Comparison of ENCODE assay signal across 11 mouse cellular contexts in the genomic region with DNA sequence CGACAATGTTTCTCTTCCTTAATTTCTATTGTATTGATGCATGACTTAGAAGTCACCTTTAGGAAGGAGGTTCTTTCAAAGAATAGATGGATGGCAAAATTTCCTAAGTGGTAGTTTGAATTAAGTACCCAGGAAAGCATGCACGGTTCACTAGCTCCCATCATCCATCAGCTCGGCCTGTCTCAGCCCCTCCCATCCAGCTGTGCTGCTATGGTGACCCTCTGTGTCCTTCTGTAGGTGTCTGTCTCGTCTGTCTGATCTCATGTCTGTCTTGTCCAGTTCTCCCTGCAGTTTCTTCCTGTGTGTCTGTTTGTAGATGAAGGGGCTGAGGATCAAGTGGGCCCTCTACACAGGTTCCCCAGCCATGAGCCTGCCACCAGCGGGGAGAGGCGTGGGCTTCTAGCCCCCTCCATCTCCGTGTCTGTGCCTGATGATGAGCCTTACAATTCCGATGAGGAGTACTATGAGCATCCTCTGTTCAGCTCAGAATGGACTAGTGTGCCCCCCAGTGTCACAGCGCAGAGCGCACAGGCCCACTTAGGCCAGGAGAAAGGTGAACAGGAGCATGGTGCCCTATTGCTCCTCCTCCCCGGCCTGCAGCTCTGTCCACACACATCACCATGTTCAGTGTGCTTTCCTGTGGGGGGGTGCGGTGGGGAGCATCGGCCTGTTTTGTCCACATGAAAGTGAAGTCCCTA.
A peak's percentile ranks its signal among the peaks of the same experiment; 100 is the strongest.
DNase-seq lines count a peak whose midpoint lies in the region; ATAC-seq and TF ChIP-seq lines count a peak whose summit lies in the region.
"Had no signal": no experiment of that assay in that cellular context is flagged by ENCODE, and none has a peak within 500 bp of the region (broad histone marks: within the 10 kb centered on the region; RNA-seq: fewer than 3 reads in every experiment).

No protein-coding gene starts in this region.

- DNase-seq in lung, embryonic 14.5 days: no peak
- no peak for DNase-seq in lung, postnatal 14 days
- DNase-seq in cerebellum, postnatal 14 days: peak; percentile 62 to 64
- DNase-seq in liver: no peak
- DNase-seq in thymus, postnatal 0 days (ENCODE audit: low spot score): no peak
- DNase-seq in limb, embryonic 10.5 days (ENCODE audit: low spot score): no peak
- DNase-seq: lung, postnatal 4 days; thymus, postnatal 4 days had no signal

- no peak for ATAC-seq in lung, embryonic 14.5 days (ENCODE audit: insufficient read depth)
- peak; percentile 66 for ATAC-seq in hindbrain, embryonic 13.5 days (ENCODE audit: low FRiP score)
- peak; percentile 72 for ATAC-seq in neural tube, embryonic 15.5 days (ENCODE audit: low FRiP score)

- WGBS in lung, embryonic 14.5 days: 65% methylated on average over 13 of the region's 13 CpGs
- 42% methylated on average over 13 of the region's 13 CpGs for WGBS in hindbrain, embryonic 13.5 days
- WGBS in neural tube, embryonic 15.5 days: 57% methylated on average over 13 of the region's 13 CpGs
- 78% methylated on average over 13 of the region's 13 CpGs for WGBS in limb, embryonic 10.5 days

- no peak overlapping the region for H3K4me3 ChIP-seq in lung, embryonic 14.5 days (ENCODE audit: low read depth, low read length)
- H3K4me3 ChIP-seq in hindbrain, embryonic 13.5 days: no peak overlapping the region
- no peak overlapping the region for H3K4me3 ChIP-seq in neural tube, embryonic 15.5 days (replicated peaks)
- no peak overlapping the region for H3K4me3 ChIP-seq in limb, embryonic 10.5 days
- H3K4me3 ChIP-seq: embryonic facial prominence, embryonic 13.5 days had no signal

- no peaks in the 10 kb centered on the region for H3K9me3 ChIP-seq in lung, embryonic 14.5 days (ENCODE audit: low read depth, low read length)
- no peaks in the 10 kb centered on the region for H3K9me3 ChIP-seq in hindbrain, embryonic 13.5 days
- no peaks in the 10 kb centered on the region for H3K9me3 ChIP-seq in neural tube, embryonic 15.5 days (replicated peaks)
- no peaks in the 10 kb centered on the region for H3K9me3 ChIP-seq in limb, embryonic 10.5 days (replicated peaks)
- H3K9me3 ChIP-seq: embryonic facial prominence, embryonic 13.5 days had no signal

- no peak overlapping the region for H3K27ac ChIP-seq in lung, embryonic 14.5 days (ENCODE audit: low read depth)
- H3K27ac ChIP-seq in hindbrain, embryonic 13.5 days: peak overlapping the region; percentile 52
- H3K27ac ChIP-seq in neural tube, embryonic 15.5 days (replicated peaks): 0 out of 2 replicates have a peak overlapping the region, but pooled peaks have one; percentile 37
- no peak overlapping the region for H3K27ac ChIP-seq in limb, embryonic 10.5 days
- H3K27ac ChIP-seq: embryonic facial prominence, embryonic 13.5 days had no signal

- H3K36me3 ChIP-seq in lung, embryonic 14.5 days (ENCODE audit: insufficient read depth): no peaks in the 10 kb centered on the region
- H3K36me3 ChIP-seq in hindbrain, embryonic 13.5 days: peaks cover 65% of the 10 kb centered on the region
- H3K36me3 ChIP-seq in neural tube, embryonic 15.5 days: peaks cover 55% of the 10 kb centered on the region
- no peaks in the 10 kb centered on the region for H3K36me3 ChIP-seq in limb, embryonic 10.5 days
- H3K36me3 ChIP-seq: embryonic facial prominence, embryonic 13.5 days had no signal

- no peaks in the 10 kb centered on the region for H3K4me1 ChIP-seq in lung, embryonic 14.5 days (ENCODE audit: insufficient read depth)
- H3K4me1 ChIP-seq in hindbrain, embryonic 13.5 days (replicated peaks): peaks cover 8% of the 10 kb centered on the region; the same call in 1 of the 2 replicates
- no peaks in the 10 kb centered on the region for H3K4me1 ChIP-seq in neural tube, embryonic 15.5 days
- H3K4me1 ChIP-seq in limb, embryonic 10.5 days: no peaks in the 10 kb centered on the region
- H3K4me1 ChIP-seq: embryonic facial prominence, embryonic 13.5 days had no signal

- H3K4me2 ChIP-seq in lung, embryonic 14.5 days: no peak overlapping the region
- H3K4me2 ChIP-seq in hindbrain, embryonic 13.5 days: no peak overlapping the region
- no peak overlapping the region for H3K4me2 ChIP-seq in neural tube, embryonic 15.5 days
- H3K4me2 ChIP-seq: embryonic facial prominence, embryonic 13.5 days had no signal

- no peaks in the 10 kb centered on the region for H3K27me3 ChIP-seq in lung, embryonic 14.5 days (ENCODE audit: insufficient read depth, low read length)
- no peaks in the 10 kb centered on the region for H3K27me3 ChIP-seq in hindbrain, embryonic 13.5 days
- no peaks in the 10 kb centered on the region for H3K27me3 ChIP-seq in neural tube, embryonic 15.5 days (replicated peaks)
- H3K27me3 ChIP-seq in limb, embryonic 10.5 days (ENCODE audit: low read depth, poor library complexity, severe bottlenecking): no peaks in the 10 kb centered on the region
- H3K27me3 ChIP-seq: embryonic facial prominence, embryonic 13.5 days had no signal

- H3K9ac ChIP-seq in lung, embryonic 14.5 days: no peak overlapping the region
- H3K9ac ChIP-seq in hindbrain, embryonic 13.5 days: no peak overlapping the region
- H3K9ac ChIP-seq in neural tube, embryonic 15.5 days (replicated peaks): no peak overlapping the region
- H3K9ac ChIP-seq: embryonic facial prominence, embryonic 13.5 days had no signal

- peak; percentile 21; the same call in 1 of the 2 replicates for TF ChIP-seq CTCF in lung, embryonic 14.5 days (IDR thresholded peaks at IDR 0.05; ENCODE audit: low read depth)

Comparison
In these comparisons a context has a peak if more than half of its experiments do, and no peak if none do; other contexts are left out.
1. DNase-seq: peak in cerebellum, postnatal 14 days (2 of 2); none in lung, embryonic 14.5 days (single experiment), lung, postnatal 14 days (single experiment), liver (single experiment), thymus, postnatal 0 days (single experiment) and limb, embryonic 10.5 days (single experiment).
2. H3K27ac ChIP-seq: peak in hindbrain, embryonic 13.5 days (single experiment) and neural tube, embryonic 15.5 days (single experiment); none in lung, embryonic 14.5 days (single experiment) and limb, embryonic 10.5 days (single experiment).